Comparison of ENCODE assay signal across 10 mouse cellular contexts in the genomic region with DNA sequence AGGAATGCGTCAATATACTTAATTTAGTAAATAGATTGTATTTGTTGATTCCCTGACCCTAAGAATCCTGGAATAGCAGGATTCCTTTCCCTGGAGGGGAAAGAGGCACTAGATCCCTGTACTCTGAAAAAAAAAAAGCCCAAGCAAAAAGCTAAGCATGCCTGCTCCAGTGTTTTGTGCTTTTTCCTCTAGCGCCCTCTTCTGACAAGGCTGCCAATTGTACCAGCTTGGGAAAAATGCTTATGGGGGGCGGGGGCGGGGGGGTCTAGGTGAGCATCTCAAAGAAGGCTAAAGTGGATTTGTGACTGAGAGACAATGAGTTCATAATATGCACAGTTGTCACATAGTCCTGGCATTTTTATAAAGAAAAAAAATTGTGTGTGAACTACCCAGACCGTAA. TPM values are rescaled to one million over a fixed set of nuclear protein-coding genes. Genes with fewer than 3 reads are reported as not detected.
DNase-seq lines count a peak whose midpoint lies in the region; ATAC-seq and TF ChIP-seq lines count a peak whose summit lies in the region.
"Had no signal": no experiment of that assay in that cellular context is flagged by ENCODE, and none has a peak within 500 bp of the region (broad histone marks: within the 10 kb centered on the region; RNA-seq: fewer than 3 reads in every experiment).

No protein-coding gene starts in this region.

- H3K4me2 ChIP-seq in heart, postnatal 0 days (ENCODE audit: low read depth, low read length) = no peak overlapping the region
- H3K4me2 ChIP-seq in heart, embryonic 11.5 days = no peak overlapping the region
- H3K4me2 ChIP-seq: liver, embryonic 15.5 days had no signal

- H3K9me3 ChIP-seq in heart, postnatal 0 days (replicated peaks; ENCODE audit: control insufficient read depth, low read length) = no peaks in the 10 kb centered on the region
- no peaks in the 10 kb centered on the region for H3K9me3 ChIP-seq in heart, embryonic 11.5 days (replicated peaks; ENCODE audit: control insufficient read depth, low read length)
- H3K9me3 ChIP-seq in embryonic facial prominence, embryonic 10.5 days = no peaks in the 10 kb centered on the region
- H3K9me3 ChIP-seq: liver, embryonic 15.5 days had no signal

- no peaks in the 10 kb centered on the region for H3K27me3 ChIP-seq in heart, postnatal 0 days (ENCODE audit: control insufficient read depth, insufficient read depth, low read length)
- no peaks in the 10 kb centered on the region for H3K27me3 ChIP-seq in heart, embryonic 11.5 days (ENCODE audit: control insufficient read depth, insufficient read depth, low read length)
- H3K27me3 ChIP-seq in embryonic facial prominence, embryonic 10.5 days (replicated peaks; ENCODE audit: low read depth, poor library complexity, severe bottlenecking) = no peaks in the 10 kb centered on the region
- H3K27me3 ChIP-seq: liver, embryonic 15.5 days had no signal

- ATAC-seq in heart, postnatal 0 days (ENCODE audit: insufficient read depth, low read depth) = no peak
- ATAC-seq in heart, embryonic 11.5 days (replicated peaks; ENCODE audit: insufficient number of reproducible peaks, low FRiP score, low TSS enrichment) = no peak

- no peak overlapping the region for H3K4me3 ChIP-seq in heart, postnatal 0 days (ENCODE audit: low read depth, low read length)
- H3K4me3 ChIP-seq in heart, embryonic 11.5 days (ENCODE audit: low read depth, low read length) = no peak overlapping the region
- no peak overlapping the region for H3K4me3 ChIP-seq in embryonic facial prominence, embryonic 10.5 days
- H3K4me3 ChIP-seq: liver, embryonic 15.5 days had no signal

- H3K4me1 ChIP-seq in heart, postnatal 0 days (ENCODE audit: control insufficient read depth, insufficient read depth) = no peaks in the 10 kb centered on the region
- H3K4me1 ChIP-seq in heart, embryonic 11.5 days (ENCODE audit: control insufficient read depth, insufficient read depth, low read length) = peaks cover 4% of the 10 kb centered on the region
- no peaks in the 10 kb centered on the region for H3K4me1 ChIP-seq in embryonic facial prominence, embryonic 10.5 days
- H3K4me1 ChIP-seq: liver, embryonic 15.5 days had no signal

- no peaks in the 10 kb centered on the region for H3K36me3 ChIP-seq in heart, postnatal 0 days (replicated peaks; ENCODE audit: control insufficient read depth, insufficient read depth, low read length)
- no peaks in the 10 kb centered on the region for H3K36me3 ChIP-seq in heart, embryonic 11.5 days (ENCODE audit: control insufficient read depth, insufficient read depth, low read length)
- peaks cover 85% of the 10 kb centered on the region for H3K36me3 ChIP-seq in embryonic facial prominence, embryonic 10.5 days (replicated peaks)
- H3K36me3 ChIP-seq: liver, embryonic 15.5 days had no signal

- TF ChIP-seq EP300 in heart, postnatal 0 days (IDR thresholded peaks at IDR 0.05; ENCODE audit: low read depth) = no peak

- TF ChIP-seq CTCF in heart, postnatal 0 days (IDR thresholded peaks at IDR 0.05; ENCODE audit: low read depth) = peak; percentile 64

- H3K9ac ChIP-seq in heart, postnatal 0 days (replicated peaks; ENCODE audit: low read depth, low read length) = no peak overlapping the region
- no peak overlapping the region for H3K9ac ChIP-seq in heart, embryonic 11.5 days (ENCODE audit: low read depth, low read length)
- H3K9ac ChIP-seq: liver, embryonic 15.5 days had no signal

- WGBS in heart, postnatal 0 days = 41% methylated on average over 5 of the region's 5 CpGs
- WGBS in heart, embryonic 11.5 days (ENCODE audit: insufficient replicate concordance) = 38% methylated on average over 5 of the region's 5 CpGs
- WGBS in embryonic facial prominence, embryonic 10.5 days = 42% methylated on average over 5 of the region's 5 CpGs

- H3K27ac ChIP-seq in heart, postnatal 0 days (ENCODE audit: low read depth) = no peak overlapping the region
- H3K27ac ChIP-seq in heart, embryonic 11.5 days (ENCODE audit: low read depth, low read length) = no peak overlapping the region
- no peak overlapping the region for H3K27ac ChIP-seq in embryonic facial prominence, embryonic 10.5 days (replicated peaks)
- H3K27ac ChIP-seq: liver, embryonic 15.5 days had no signal

- DNase-seq in heart, postnatal 0 days (ENCODE audit: low spot score) = peak; percentile 25
- DNase-seq in ovary, postnatal 14 days (ENCODE audit: low spot score) = peak; percentile 31
- no peak for DNase-seq in ovary, postnatal 10 days (ENCODE audit: low spot score)
- DNase-seq in embryonic facial prominence, embryonic 10.5 days (ENCODE audit: low spot score) = peak; percentile 41
- peak; percentile 23 for DNase-seq in thymus, postnatal 25 days
- no peak for DNase-seq in gastrocnemius, postnatal 10 days
- DNase-seq in right cerebral cortex, postnatal 10 days (ENCODE audit: low spot score in 2 of 2) = no peak

RNA-seq across cellular contexts. Expression of a gene that starts 12.8 kb away (rescaled TPM):
- total RNA-seq in heart, postnatal 0 days (2014; rRNA removed; ENCODE audit: low replicate concordance) = 9.3 and 30.2 TPM in 2 replicates
- polyA plus RNA-seq in heart, postnatal 0 days (2015; fragmentation: Nextera tagmentation; extraction: Ambion mirVana) = 20.3 and 22.5 TPM in 2 replicates
- polyA plus RNA-seq in heart, embryonic 11.5 days (2014; fragmentation: Nextera tagmentation; extraction: Ambion mirVana) = 37.0 and 43.4 TPM in 2 replicates
- 102 and 114 TPM in 2 replicates for polyA plus RNA-seq in embryonic facial prominence, embryonic 10.5 days (2016; fragmentation: Nextera tagmentation; extraction: Ambion mirVana)
- 1 to 10 TPM; 2.5 to 4.6 TPM for total RNA-seq in gastrocnemius, postnatal 10 days (2021)

RNA-seq across cellular contexts. Expression of a gene that starts 32.6 kb away (rescaled TPM):
- total RNA-seq in heart, postnatal 0 days (2014; rRNA removed; ENCODE audit: low replicate concordance) = 0.04 TPM in 2 replicates
- polyA plus RNA-seq in heart, postnatal 0 days (2015; fragmentation: Nextera tagmentation; extraction: Ambion mirVana) = 0.05 and 0.12 TPM in 2 replicates
- 0.42 and 0.49 TPM in 2 replicates for polyA plus RNA-seq in heart, embryonic 11.5 days (2014; fragmentation: Nextera tagmentation; extraction: Ambion mirVana)
- polyA plus RNA-seq in embryonic facial prominence, embryonic 10.5 days (2016; fragmentation: Nextera tagmentation; extraction: Ambion mirVana) = 7.7 and 8.9 TPM in 2 replicates
- 1 to 10 TPM in 1 of 2 experiments, under 1 TPM in 1; 0.96 to 1.1 TPM for total RNA-seq in gastrocnemius, postnatal 10 days (2021)

RNA-seq across cellular contexts. Expression of a gene that starts 45.1 kb away (rescaled TPM):
- 0.43 TPM in 1 of 2 replicates, not detected in the other for total RNA-seq in heart, postnatal 0 days (2014; rRNA removed; ENCODE audit: low replicate concordance)
- 0.54 and 1.6 TPM in 2 replicates for polyA plus RNA-seq in heart, postnatal 0 days (2015; fragmentation: Nextera tagmentation; extraction: Ambion mirVana)
- 1.2 TPM in 2 replicates for polyA plus RNA-seq in heart, embryonic 11.5 days (2014; fragmentation: Nextera tagmentation; extraction: Ambion mirVana)
- 2.0 and 2.6 TPM in 2 replicates for polyA plus RNA-seq in embryonic facial prominence, embryonic 10.5 days (2016; fragmentation: Nextera tagmentation; extraction: Ambion mirVana)
- total RNA-seq in gastrocnemius, postnatal 10 days (2021) = 1 to 10 TPM in 1 of 2 experiments, under 1 TPM in 1; 0.20 to 1.0 TPM
- total RNA-seq: heart, adult 18-20 months had no signal

RNA-seq across cellular contexts. Expression of a gene that starts 50.2 kb away (rescaled TPM):
- total RNA-seq in heart, postnatal 0 days (2014; rRNA removed; ENCODE audit: low replicate concordance) = 63.4 and 75.1 TPM in 2 replicates
- polyA plus RNA-seq in heart, postnatal 0 days (2015; fragmentation: Nextera tagmentation; extraction: Ambion mirVana) = 40.8 and 43.9 TPM in 2 replicates
- 54.0 and 58.0 TPM in 2 replicates for polyA plus RNA-seq in heart, embryonic 11.5 days (2014; fragmentation: Nextera tagmentation; extraction: Ambion mirVana)
- polyA plus RNA-seq in embryonic facial prominence, embryonic 10.5 days (2016; fragmentation: Nextera tagmentation; extraction: Ambion mirVana) = 92.1 and 99.5 TPM in 2 replicates
- total RNA-seq in gastrocnemius, postnatal 10 days (2021) = 10 to 100 TPM; 44.8 to 46.5 TPM

Comparison
In these comparisons a context has a peak if more than half of its experiments do, and no peak if none do; other contexts are left out.
1. DNase-seq: peak in heart, postnatal 0 days (single experiment), ovary, postnatal 14 days (single experiment), embryonic facial prominence, embryonic 10.5 days (single experiment) and thymus, postnatal 25 days (single experiment); none in ovary, postnatal 10 days (single experiment), gastrocnemius, postnatal 10 days (single experiment) and right cerebral cortex, postnatal 10 days (0 of 2).